Mouse (Mus musculus) heart, embryonic 12.5 days (tissue): ENCODE data around the gene Cplx3. TPM values are rescaled to one million over a fixed set of nuclear protein-coding genes. Genes with fewer than 3 reads are reported as not detected.

ENCODE experiments used
- ATAC-seq: fragments of 200-750 bp; cut with Nextera tagmentation; 2 replicates; pipeline ENCODE4 v1.8.0; 2017; ENCODE audit warnings: moderate TSS enrichment, moderate library complexity; ENCODE audit not compliant: insufficient number of reproducible peaks, low FRiP score
- H3K27ac ChIP-seq: fragments of 300-500 bp; sonication (generic); 2 replicates; pipeline ENCODE4 v1.5.1; 2016; ENCODE audit warnings: mild to moderate bottlenecking, moderate library complexity; ENCODE audit not compliant: poor library complexity, severe bottlenecking
- H3K27me3 ChIP-seq: fragments of 300-500 bp; sonication (generic); replicated peaks from 2 replicates; pipeline ENCODE4 v1.6.1; 2016; ENCODE audit warnings: mild to moderate bottlenecking, moderate library complexity
- H3K36me3 ChIP-seq: fragments of 300-500 bp; sonication (generic); 2 replicates; pipeline ENCODE4 v1.6.1; 2016; ENCODE audit warnings: mild to moderate bottlenecking, moderate library complexity
- H3K4me1 ChIP-seq: fragments of 300-500 bp; sonication (generic); replicated peaks from 2 replicates; pipeline ENCODE4 v1.6.1; 2016; ENCODE audit warnings: mild to moderate bottlenecking
- H3K4me2 ChIP-seq: fragments of 300-500 bp; sonication (generic); 2 replicates; pipeline ENCODE4 v1.6.1; 2016; ENCODE audit warnings: mild to moderate bottlenecking, moderate library complexity
- H3K4me3 ChIP-seq: fragments of 300-500 bp; sonication (generic); 2 replicates; pipeline ENCODE4 v1.5.1; 2016; ENCODE audit warnings: mild to moderate bottlenecking
- H3K9ac ChIP-seq: fragments of 300-500 bp; sonication (generic); 2 replicates; pipeline ENCODE4 v1.6.1; 2016; ENCODE audit warnings: mild to moderate bottlenecking, moderate library complexity
- H3K9me3 ChIP-seq: fragments of 300-500 bp; sonication (generic); replicated peaks from 2 replicates; pipeline ENCODE4 v1.6.1; 2016; ENCODE audit warnings: mild to moderate bottlenecking, moderate library complexity
- WGBS: fragments of 180-500 bp; shearing (Covaris S2); methylation state at CpG from one replicate; pipeline ENCODE4 v1.1.7; 2016; 5-methylcytosine and 5-hydroxymethylcytosine counted together
- polyA plus RNA-seq: library from polyadenylated mRNA; unstranded; fragments of >200 nt; fragmentation: Nextera tagmentation; extraction: Ambion mirVana; gene quantifications from 2 replicates; pipeline ENCODE4 v1.2.1, GENCODE M21; 2016

Cplx3 gene
- polyA plus RNA-seq = not detected in 2 replicates

DNA sequence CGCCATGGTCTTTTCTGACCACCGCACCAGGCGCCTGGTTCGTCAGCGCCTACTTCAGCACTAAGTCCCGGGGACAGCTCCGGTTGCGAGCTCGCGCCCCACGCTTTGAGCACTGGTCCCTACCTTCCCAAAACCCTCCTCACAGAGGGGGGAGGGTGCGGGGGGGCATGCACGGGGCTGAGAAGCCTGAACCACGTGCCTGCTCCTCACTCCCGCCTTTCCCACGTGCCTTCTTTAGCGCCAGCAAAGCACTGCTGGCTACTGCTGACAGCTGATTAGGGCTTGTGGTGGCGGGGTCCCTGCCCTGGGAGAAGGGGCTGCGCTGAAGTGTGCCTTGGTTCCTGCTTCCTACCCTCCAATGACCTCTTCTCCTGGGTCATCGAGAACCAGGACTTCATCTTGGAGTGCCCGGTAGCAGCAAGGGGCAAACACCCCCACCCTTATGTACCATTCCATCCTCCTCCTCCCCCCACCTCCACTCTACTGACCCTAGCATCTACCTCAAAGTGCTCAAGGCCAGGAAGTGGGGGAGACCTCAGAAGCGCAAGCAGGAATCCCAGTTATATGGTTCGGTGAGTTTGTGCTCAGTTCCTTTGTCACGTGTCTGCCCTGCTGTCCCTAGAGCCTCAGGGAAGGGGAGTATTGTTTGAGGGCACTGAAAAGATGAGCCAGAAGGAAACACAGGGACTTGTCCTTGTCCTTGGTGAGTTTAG, at the start of gene Cplx3:
Gene Cplx3, minus strand, starts transcription at position 143 of the 713 bp plus-strand sequence.
- Histone ChIP-seq H3K4me1 (peaks cover 19% of the 10 kb centered on the region), H3K9me3 (no peaks in the 10 kb centered on the region), H3K36me3 (no peaks in the 10 kb centered on the region), H3K27me3 (peaks cover 56% of the 10 kb centered on the region), H3K4me2 (peak within 1 kb of the TSS; percentile 34), H3K4me3 (no peak within 1 kb of the TSS), H3K9ac (no peak within 1 kb of the TSS), H3K27ac (no peak within 1 kb of the TSS)
- WGBS = 6% methylated on average over 24 of the region's 24 CpGs
- ATAC-seq = 0 out of 2 replicates have a peak, but pooled peaks have one; percentile 51

DNA sequence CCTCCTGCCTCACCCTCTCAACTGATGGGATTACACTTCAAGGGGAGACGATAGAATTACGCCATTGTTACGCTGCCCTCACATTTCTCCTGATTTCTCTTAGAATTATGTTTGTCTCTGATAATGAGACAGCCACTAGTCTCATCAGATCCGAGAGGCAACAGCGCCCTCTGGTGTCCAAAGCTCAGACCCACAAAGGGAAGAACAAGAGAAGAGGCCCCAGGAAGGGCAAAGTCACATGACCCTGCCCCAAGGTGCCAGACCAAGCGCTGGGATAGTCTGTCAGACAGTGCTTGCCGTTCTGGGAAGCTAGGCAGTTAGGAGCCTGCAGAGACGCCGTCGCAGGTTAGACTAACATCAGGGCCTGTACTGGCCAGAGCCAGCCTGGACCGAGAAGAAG, 49.7 kb upstream of the Cplx3 start:
- Histone ChIP-seq H3K27ac (no peak overlapping the region), H3K9ac (peak overlapping the region; percentile 39), H3K4me1 (peaks cover 13% of the 10 kb centered on the region), H3K27me3 (peaks cover 35% of the 10 kb centered on the region), H3K9me3 (no peaks in the 10 kb centered on the region), H3K4me2 (peak overlapping the region; percentile 55), H3K36me3 (no peaks in the 10 kb centered on the region), H3K4me3 (no peak overlapping the region)
- ATAC-seq = peak; percentile 78
- 4% methylated on average over 11 of the region's 11 CpGs for WGBS

DNA sequence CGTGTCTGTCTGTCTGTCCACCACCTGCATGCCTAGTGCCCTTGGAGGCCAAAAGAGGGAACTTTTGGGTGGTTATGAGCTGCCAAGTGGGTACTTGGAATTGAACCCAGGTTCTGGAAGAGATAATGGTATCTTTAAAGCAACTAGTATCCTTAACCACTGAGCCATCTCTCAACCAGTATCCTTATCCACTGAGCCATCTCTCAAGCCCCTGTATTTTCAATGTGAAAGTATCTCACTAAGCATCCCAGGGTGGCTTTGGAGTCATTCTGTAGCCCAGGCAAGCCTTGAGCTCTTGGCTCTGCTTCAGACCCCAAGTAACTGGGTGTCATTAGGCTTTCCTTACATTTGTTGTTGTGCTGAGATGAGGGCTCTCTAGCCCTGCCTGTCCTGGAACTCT, 48.9 kb upstream of the Cplx3 start:
- peaks cover 35% of the 10 kb centered on the region for H3K27me3 ChIP-seq
- H3K27ac ChIP-seq = no peak overlapping the region
- H3K4me2 ChIP-seq = no peak overlapping the region
- no peak overlapping the region for H3K4me3 ChIP-seq
- no peaks in the 10 kb centered on the region for H3K36me3 ChIP-seq
- no peak for ATAC-seq
- WGBS = 77% methylated on average over 1 of the region's 1 CpGs
- peaks cover 15% of the 10 kb centered on the region for H3K4me1 ChIP-seq
- H3K9me3 ChIP-seq = no peaks in the 10 kb centered on the region
- H3K9ac ChIP-seq = no peak overlapping the region

DNA sequence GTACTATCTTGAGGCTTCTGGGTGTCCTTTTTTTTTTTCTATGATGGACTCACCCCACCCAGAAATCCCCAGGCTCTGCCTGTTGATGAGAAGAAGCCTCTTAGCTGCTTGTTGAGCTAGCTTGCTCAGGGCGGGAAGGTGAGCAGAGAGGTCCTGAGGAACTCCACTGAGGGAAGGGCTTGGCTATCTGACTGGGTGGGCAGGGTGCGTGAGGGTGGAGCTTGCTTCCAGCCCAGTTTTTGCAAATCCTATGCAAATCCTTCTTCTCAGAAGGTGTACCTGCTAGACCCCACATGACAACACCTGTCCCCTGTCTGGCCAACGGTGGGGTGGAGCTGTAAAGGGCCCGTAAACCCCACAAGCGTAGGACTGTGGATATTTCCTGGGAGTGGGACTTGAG, 47.2 kb upstream of the Cplx3 start, which contains the start of gene Csk:
Gene Csk, minus strand, starts transcription at position 349 of the 400 bp plus-strand sequence.
- 60% methylated on average over 5 of the region's 5 CpGs for WGBS
- Histone ChIP-seq H3K4me2 (no peak within 1 kb of the TSS), H3K9me3 (no peaks in the 10 kb centered on the region), H3K4me3 (no peak within 1 kb of the TSS), H3K27me3 (peaks cover 35% of the 10 kb centered on the region), H3K9ac (no peak within 1 kb of the TSS), H3K27ac (no peak within 1 kb of the TSS), H3K36me3 (no peaks in the 10 kb centered on the region), H3K4me1 (peaks cover 15% of the 10 kb centered on the region)
- no peak for ATAC-seq

DNA sequence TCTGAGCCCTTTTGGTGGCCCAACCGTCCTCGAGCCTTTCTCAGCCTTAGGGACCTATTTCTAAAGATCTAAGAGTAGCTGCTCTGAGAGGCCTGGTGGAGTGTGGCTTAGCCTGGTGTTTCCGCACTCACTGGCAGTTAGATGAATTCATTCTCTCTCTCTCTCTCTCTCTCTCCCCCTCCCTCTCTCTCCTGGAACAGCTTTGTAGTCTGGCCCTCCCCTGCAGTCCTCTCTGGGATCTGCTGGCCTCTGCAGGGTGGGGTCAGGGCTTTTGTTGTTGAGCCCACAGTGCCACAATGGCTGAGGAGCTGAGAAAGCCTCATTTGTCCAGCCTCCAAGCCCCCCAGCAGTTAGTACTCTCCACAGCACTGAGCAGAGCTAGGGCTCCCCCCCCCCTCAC, 46.8 kb upstream of the Cplx3 start:
- no peak for ATAC-seq
- Histone ChIP-seq H3K36me3 (no peaks in the 10 kb centered on the region), H3K4me3 (no peak overlapping the region), H3K9me3 (no peaks in the 10 kb centered on the region), H3K27me3 (peaks cover 35% of the 10 kb centered on the region), H3K9ac (no peak overlapping the region), H3K27ac (no peak overlapping the region), H3K4me1 (peaks cover 16% of the 10 kb centered on the region), H3K4me2 (no peak overlapping the region)
- 62% methylated on average over 3 of the region's 3 CpGs for WGBS

DNA sequence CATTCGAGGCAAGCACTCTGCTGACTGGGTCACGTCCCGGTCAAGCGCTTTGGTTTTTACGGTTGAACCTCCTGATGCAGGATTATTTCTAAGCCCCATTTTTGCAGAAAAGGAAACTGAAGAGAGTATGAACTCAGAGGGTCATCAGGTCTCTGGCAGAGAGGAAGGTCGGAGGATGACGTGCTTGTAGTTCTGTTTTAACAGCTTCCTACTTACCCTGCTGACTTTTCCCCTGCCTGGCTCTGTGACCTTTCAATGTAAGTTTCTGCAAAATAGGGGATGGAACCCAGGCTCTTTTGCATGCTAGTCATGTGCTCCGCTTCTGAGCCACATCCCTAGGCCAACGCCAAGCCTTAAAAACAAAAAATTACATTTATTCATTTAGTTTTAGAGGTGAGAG, 46.3 kb upstream of the Cplx3 start:
- Histone ChIP-seq H3K27me3 (peaks cover 35% of the 10 kb centered on the region), H3K36me3 (no peaks in the 10 kb centered on the region), H3K27ac (no peak overlapping the region), H3K4me3 (no peak overlapping the region), H3K4me2 (no peak overlapping the region), H3K9ac (no peak overlapping the region), H3K9me3 (no peaks in the 10 kb centered on the region), H3K4me1 (peaks cover 18% of the 10 kb centered on the region)
- 77% methylated on average over 9 of the region's 9 CpGs for WGBS
- ATAC-seq = no peak

DNA sequence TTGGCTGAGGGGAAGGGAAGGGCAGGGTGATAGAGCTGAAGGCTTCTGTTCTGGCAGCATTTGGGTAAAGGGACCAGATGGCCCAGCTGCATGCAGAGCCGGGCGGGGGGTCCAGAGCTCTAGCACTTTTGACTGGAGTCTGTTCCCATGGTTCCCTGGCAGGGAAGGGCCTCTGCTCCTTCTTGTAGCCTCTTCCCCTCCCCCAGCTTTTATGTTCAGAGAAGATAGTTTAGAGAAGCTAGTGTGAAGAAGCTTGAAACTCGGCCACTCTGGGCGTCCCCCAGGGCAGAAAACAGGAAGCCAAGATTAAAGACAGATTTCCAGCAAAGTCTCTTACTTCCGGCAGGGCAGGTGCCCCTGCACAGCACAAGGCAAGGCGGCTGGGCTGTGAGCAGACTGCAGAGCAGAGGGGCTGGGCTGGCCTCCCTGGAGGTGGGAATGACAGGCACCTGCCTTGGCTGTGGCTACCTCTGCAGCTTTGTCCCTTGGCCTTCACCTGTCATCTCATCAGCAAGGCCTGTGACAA, 44.8 kb upstream of the Cplx3 start:
- Histone ChIP-seq H3K9ac (no peak overlapping the region), H3K4me3 (no peak overlapping the region), H3K4me1 (peaks cover 15% of the 10 kb centered on the region), H3K27me3 (peaks cover 32% of the 10 kb centered on the region), H3K4me2 (no peak overlapping the region), H3K36me3 (no peaks in the 10 kb centered on the region), H3K9me3 (no peaks in the 10 kb centered on the region), H3K27ac (no peak overlapping the region)
- no peak for ATAC-seq
- 34% methylated on average over 6 of the region's 6 CpGs for WGBS

DNA sequence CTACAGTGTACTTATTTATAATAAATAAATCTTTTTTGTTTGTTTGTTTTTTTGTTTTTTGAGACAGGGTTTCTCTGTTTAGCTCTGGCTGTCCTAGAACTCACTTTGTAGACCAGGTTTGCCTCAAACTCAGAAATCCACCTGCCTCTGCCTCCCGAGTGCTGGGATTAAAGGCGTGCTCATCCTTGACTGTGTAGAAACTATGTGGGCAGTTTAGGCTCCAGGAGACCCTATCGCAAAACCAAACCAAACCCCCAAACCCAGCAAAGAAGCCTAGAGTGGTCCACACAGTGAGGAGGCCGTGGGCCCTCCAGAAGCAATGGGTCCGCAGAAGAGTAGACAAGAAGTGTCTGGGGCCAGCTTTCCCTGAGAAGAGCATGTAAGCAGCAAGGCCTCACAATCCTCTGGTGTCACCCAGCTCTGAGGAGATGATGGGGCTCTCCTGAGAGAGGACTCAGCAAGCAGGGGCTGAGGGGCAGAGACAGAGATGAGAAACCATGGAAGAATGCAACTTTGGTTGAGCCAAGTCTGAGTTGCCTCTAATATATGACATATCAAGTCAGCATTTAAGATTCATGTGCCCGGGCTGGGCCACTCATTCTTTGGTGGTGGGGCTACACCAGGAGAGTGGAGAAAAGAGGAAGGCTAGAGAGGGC, 44.2 kb upstream of the Cplx3 start:
- Histone ChIP-seq H3K9me3 (no peaks in the 10 kb centered on the region), H3K4me2 (no peak overlapping the region), H3K4me3 (no peak overlapping the region), H3K9ac (no peak overlapping the region), H3K27ac (no peak overlapping the region), H3K36me3 (no peaks in the 10 kb centered on the region), H3K4me1 (peaks cover 18% of the 10 kb centered on the region), H3K27me3 (peaks cover 32% of the 10 kb centered on the region)
- WGBS = 84% methylated on average over 6 of the region's 6 CpGs
- no peak for ATAC-seq

DNA sequence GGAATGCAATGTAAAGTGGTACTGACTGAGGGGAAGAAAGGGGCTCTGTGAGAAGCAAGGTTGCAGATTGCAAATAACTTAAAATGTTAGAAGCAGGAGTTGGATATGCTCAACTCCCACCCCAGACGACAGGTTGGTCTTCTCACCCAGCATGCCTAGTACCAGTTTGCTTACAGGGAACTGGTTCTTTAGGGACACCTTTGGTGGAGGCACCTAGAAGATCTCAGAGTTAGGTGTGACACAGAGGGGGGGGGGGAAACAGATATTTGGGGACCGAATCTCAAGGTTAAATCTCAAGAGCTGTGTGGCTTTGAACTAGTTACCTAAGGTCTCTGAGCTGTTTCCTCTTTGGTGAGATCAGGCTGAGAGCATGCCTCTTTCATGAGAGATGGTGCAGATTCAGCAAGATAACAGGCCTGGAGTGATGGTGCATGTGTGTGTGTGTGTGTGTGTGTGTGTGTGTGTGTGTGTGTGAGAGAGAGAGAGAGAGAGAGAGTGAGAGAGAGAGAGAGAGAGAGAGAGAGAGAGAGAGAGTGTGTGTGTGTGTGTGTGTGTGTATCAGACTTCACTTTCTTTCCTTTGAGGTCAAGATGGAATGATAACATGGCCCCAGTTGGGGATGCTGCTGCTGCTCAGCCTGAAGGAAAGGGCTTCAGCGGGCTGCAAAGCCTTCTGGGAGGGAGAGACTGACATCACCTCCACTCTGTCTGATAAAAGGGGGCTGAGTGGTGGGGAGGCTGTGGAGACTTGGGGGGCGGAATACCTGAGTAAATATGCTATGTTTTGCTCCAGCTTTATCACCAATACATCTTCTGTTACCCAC, 41.4 kb upstream of the Cplx3 start:
- H3K36me3 ChIP-seq = peaks cover under 1% of the 10 kb centered on the region; the same call in 1 of the 2 replicates
- ATAC-seq = no peak
- H3K9ac ChIP-seq = no peak overlapping the region
- H3K4me2 ChIP-seq = no peak overlapping the region
- peaks cover 34% of the 10 kb centered on the region for H3K4me1 ChIP-seq
- H3K27ac ChIP-seq = no peak overlapping the region
- H3K27me3 ChIP-seq = peaks cover 10% of the 10 kb centered on the region; the same call in 1 of the 2 replicates
- no peaks in the 10 kb centered on the region for H3K9me3 ChIP-seq
- 68% methylated on average over 4 of the region's 4 CpGs for WGBS
- no peak overlapping the region for H3K4me3 ChIP-seq

DNA sequence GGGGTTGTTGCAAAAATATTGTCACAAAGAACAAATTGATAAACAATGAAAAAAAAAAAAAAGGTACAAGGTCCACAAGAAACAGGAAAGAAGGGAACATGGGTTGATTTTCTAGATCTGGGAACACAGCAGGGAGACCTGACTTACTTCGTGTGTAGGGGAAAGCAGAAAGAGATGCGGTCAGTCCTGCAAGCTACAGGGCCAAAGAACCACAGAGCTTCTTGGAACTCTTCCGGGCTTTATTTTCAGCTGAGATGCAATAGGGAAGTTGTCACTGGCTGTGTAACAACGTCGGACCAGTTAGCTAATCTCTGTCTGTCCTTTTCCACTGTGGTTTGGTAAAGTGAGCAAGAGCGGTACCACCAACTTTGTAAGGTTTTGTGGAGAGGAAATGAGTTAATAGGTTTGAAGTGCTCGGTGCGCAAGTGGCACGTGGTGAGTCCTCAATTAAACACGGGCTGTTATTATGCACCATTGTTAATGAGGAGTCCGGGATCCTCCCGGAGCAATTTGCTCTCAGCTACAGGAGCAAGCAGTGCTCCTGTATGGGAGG, 40.5 kb upstream of the Cplx3 start:
- Histone ChIP-seq H3K4me1 (peaks cover 40% of the 10 kb centered on the region), H3K4me2 (no peak overlapping the region), H3K27ac (no peak overlapping the region), H3K4me3 (no peak overlapping the region), H3K9me3 (no peaks in the 10 kb centered on the region), H3K36me3 (peaks cover 5% of the 10 kb centered on the region; the same call in 1 of the 2 replicates), H3K9ac (no peak overlapping the region), H3K27me3 (peaks cover 2% of the 10 kb centered on the region; the same call in 1 of the 2 replicates)
- ATAC-seq = no peak
- WGBS = 70% methylated on average over 12 of the region's 12 CpGs
